7 mouse cellular contexts compared by ENCODE assay signal in genomic region chr15:88863695-88864231, GRCm38 (mm10). TPM values are rescaled to one million over a fixed set of nuclear protein-coding genes. Genes with fewer than 3 reads are reported as not detected.
DNase-seq lines count a peak whose midpoint lies in the region; ATAC-seq and TF ChIP-seq lines count a peak whose summit lies in the region.

No protein-coding gene starts in this region.

- peak; percentile 97 for DNase-seq in adrenal gland, adult 8-10 months
- DNase-seq in embryo, embryonic 11.5 days (ENCODE audit: low read depth, low spot score), result peak; percentile 84
- DNase-seq in left cerebral cortex, postnatal 4 days, result peak; percentile 78
- no peak for DNase-seq in midbrain, embryonic 11.5 days (ENCODE audit: low spot score, missing footprints)
- peak; percentile 74 for DNase-seq in right cerebral cortex, postnatal 4 days

- H3K27me3 ChIP-seq in intestine, postnatal 0 days (replicated peaks; ENCODE audit: control insufficient read depth, insufficient read depth, low read length), result no peaks in the 10 kb centered on the region
- no peaks in the 10 kb centered on the region for H3K27me3 ChIP-seq in midbrain, embryonic 11.5 days (ENCODE audit: control insufficient read depth, insufficient read depth, low read length)

- H3K4me1 ChIP-seq in intestine, postnatal 0 days (replicated peaks; ENCODE audit: control insufficient read depth, insufficient read depth, low read length), result peaks cover 9% of the 10 kb centered on the region
- peaks cover 26% of the 10 kb centered on the region for H3K4me1 ChIP-seq in midbrain, embryonic 11.5 days (ENCODE audit: control insufficient read depth, insufficient read depth, low read length)

- no peaks in the 10 kb centered on the region for H3K9me3 ChIP-seq in intestine, postnatal 0 days (ENCODE audit: control insufficient read depth)
- no peaks in the 10 kb centered on the region for H3K9me3 ChIP-seq in midbrain, embryonic 11.5 days (ENCODE audit: control insufficient read depth, low read length)

- peak overlapping the region; percentile 83 for H3K4me3 ChIP-seq in intestine, postnatal 0 days (ENCODE audit: low read depth, low read length)
- peak overlapping the region; percentile 87 for H3K4me3 ChIP-seq in midbrain, embryonic 11.5 days (ENCODE audit: low read depth, low read length)

- H3K27ac ChIP-seq in intestine, postnatal 0 days (ENCODE audit: low read depth, low read length), result peak overlapping the region; percentile 97
- peak overlapping the region; percentile 44; the same call in 1 of the 2 replicates for H3K27ac ChIP-seq in midbrain, embryonic 11.5 days (ENCODE audit: low read depth, low read length)

- peak overlapping the region; percentile 74 for H3K4me2 ChIP-seq in intestine, postnatal 0 days (replicated peaks; ENCODE audit: low read depth)
- H3K4me2 ChIP-seq in midbrain, embryonic 11.5 days, result peak overlapping the region; percentile 97

- peak overlapping the region; percentile 91 for H3K9ac ChIP-seq in intestine, postnatal 0 days (ENCODE audit: low read depth, low read length)
- H3K9ac ChIP-seq in midbrain, embryonic 11.5 days (ENCODE audit: low read length), result peak overlapping the region; percentile 83

- WGBS in intestine, postnatal 0 days, result under 1% methylated on average over 33 of the region's 39 CpGs
- WGBS in midbrain, embryonic 11.5 days, result under 1% methylated on average over 33 of the region's 39 CpGs

- ATAC-seq in granulocyte monocyte progenitor cell, adult 5-6 weeks (replicated peaks; ENCODE audit: poor library complexity, severe bottlenecking), result peak; percentile 61
- peak; percentile 67 for ATAC-seq in intestine, postnatal 0 days
- ATAC-seq in midbrain, embryonic 11.5 days (ENCODE audit: low FRiP score), result peak; percentile 64

- peaks cover 17% of the 10 kb centered on the region; the same call in 1 of the 2 replicates for H3K36me3 ChIP-seq in intestine, postnatal 0 days (ENCODE audit: control insufficient read depth, insufficient read depth)
- H3K36me3 ChIP-seq in midbrain, embryonic 11.5 days (ENCODE audit: control insufficient read depth, insufficient read depth, low read length), result peaks cover 12% of the 10 kb centered on the region

- intact Hi-C loops in left cerebral cortex, postnatal 4 days (cut with DNase I), result no loop called here

- TF ChIP-seq CTCF in intestine, postnatal 0 days (IDR thresholded peaks at IDR 0.05; ENCODE audit: low read depth), result peak; percentile 28

RNA-seq across cellular contexts. Expression of gene Pim3, which starts 1.8 kb away (rescaled TPM):
- 100 to 1,000 TPM in 1 of 4 experiments, 10 to 100 TPM in 3; 62.7 to 164 (median 75.8) TPM for total RNA-seq in adrenal gland, adult 8-10 months (2022)
- total RNA-seq in granulocyte monocyte progenitor cell, adult 5-6 weeks (2014; fragmentation: Nextera tagmentation), result 13.8 and 14.6 TPM in 2 replicates
- 13.0 and 21.3 TPM in 2 replicates for total RNA-seq in granulocyte monocyte progenitor cell, adult 5-6 weeks (2017)
- polyA plus RNA-seq in intestine, postnatal 0 days (2015; fragmentation: Nextera tagmentation; extraction: Ambion mirVana), result 28.0 and 36.8 TPM in 2 replicates
- total RNA-seq in left cerebral cortex, postnatal 4 days (2021), result 10 to 100 TPM; 44.6 to 49.3 TPM
- polyA plus RNA-seq in midbrain, embryonic 11.5 days (2014; fragmentation: Nextera tagmentation; extraction: Ambion mirVana), result 30.1 and 30.5 TPM in 2 replicates

RNA-seq across cellular contexts. Expression of gene Creld2, which starts 44.3 kb away (rescaled TPM):
- total RNA-seq in adrenal gland, adult 8-10 months (2022), result 10 to 100 TPM; 40.3 to 51.5 (median 49.2) TPM
- total RNA-seq in granulocyte monocyte progenitor cell, adult 5-6 weeks (2014; fragmentation: Nextera tagmentation), result 72.9 and 76.0 TPM in 2 replicates
- total RNA-seq in granulocyte monocyte progenitor cell, adult 5-6 weeks (2017), result 138 and 139 TPM in 2 replicates
- 67.8 and 67.9 TPM in 2 replicates for polyA plus RNA-seq in intestine, postnatal 0 days (2015; fragmentation: Nextera tagmentation; extraction: Ambion mirVana)
- total RNA-seq in left cerebral cortex, postnatal 4 days (2021), result 10 to 100 TPM; 26.2 to 35.6 TPM
- polyA plus RNA-seq in midbrain, embryonic 11.5 days (2014; fragmentation: Nextera tagmentation; extraction: Ambion mirVana), result 72.5 and 81.7 TPM in 2 replicates

RNA-seq across cellular contexts. Expression of gene Alg12, which starts 44.6 kb away (rescaled TPM):
- total RNA-seq in adrenal gland, adult 8-10 months (2022), result 10 to 100 TPM; 19.3 to 22.3 (median 20.3) TPM
- total RNA-seq in granulocyte monocyte progenitor cell, adult 5-6 weeks (2014; fragmentation: Nextera tagmentation), result 12.9 and 14.2 TPM in 2 replicates
- 3.5 and 11.6 TPM in 2 replicates for total RNA-seq in granulocyte monocyte progenitor cell, adult 5-6 weeks (2017)
- polyA plus RNA-seq in intestine, postnatal 0 days (2015; fragmentation: Nextera tagmentation; extraction: Ambion mirVana), result 7.3 and 8.4 TPM in 2 replicates
- total RNA-seq in left cerebral cortex, postnatal 4 days (2021), result 10 to 100 TPM; 10.1 to 11.5 TPM
- 10.8 and 11.0 TPM in 2 replicates for polyA plus RNA-seq in midbrain, embryonic 11.5 days (2014; fragmentation: Nextera tagmentation; extraction: Ambion mirVana)
